Mouse (Mus musculus) ovary, adult 10 weeks (tissue): ENCODE measurements around the gene Ugt1a10. TPM values are rescaled to one million over a fixed set of nuclear protein-coding genes. Genes with fewer than 3 reads are reported as not detected.

Experiments
- polyA plus RNA-seq: library from polyadenylated mRNA; stranded (reverse); fragments of 350-450 nt; fragmentation: Illumina TruSeq; extraction: RNeasy Lipid Tissue Mini Kit (QIAGEN cat#74804); gene quantifications from one replicate; pipeline ENCODE4 v1.2.3, GENCODE M21; 2014

Gene Ugt1a10
- polyA plus RNA-seq: not detected

DNA sequence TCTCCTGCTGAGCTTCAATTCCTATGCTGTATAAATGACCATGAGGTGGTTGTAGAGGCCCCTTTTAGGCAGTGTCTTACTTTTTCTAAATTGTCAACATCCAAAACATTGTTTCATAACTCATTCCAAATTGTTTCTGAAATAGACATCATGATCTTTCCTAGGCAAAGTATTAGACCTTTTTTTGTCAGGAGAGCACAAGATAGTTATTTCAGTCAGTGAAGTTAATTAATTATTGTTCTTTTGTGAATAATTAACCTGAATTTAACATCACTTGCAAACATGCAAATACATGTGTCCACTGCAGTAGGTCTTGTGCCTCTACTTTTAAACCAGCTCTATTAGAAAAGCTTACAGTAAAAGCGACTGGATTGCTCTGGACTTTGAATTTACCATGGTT is at the start of gene Ugt1a10:
Gene Ugt1a10 (plus strand): TSS at position 301 of the 400 bp plus-strand sequence.

GRCm38 (mm10) chr1:88008211-88008697 is 46.9 kb upstream of the Ugt1a10 start, which contains the start of gene Usp40:
TSS of gene Usp40 (minus strand) at chr1:88008551.

DNA sequence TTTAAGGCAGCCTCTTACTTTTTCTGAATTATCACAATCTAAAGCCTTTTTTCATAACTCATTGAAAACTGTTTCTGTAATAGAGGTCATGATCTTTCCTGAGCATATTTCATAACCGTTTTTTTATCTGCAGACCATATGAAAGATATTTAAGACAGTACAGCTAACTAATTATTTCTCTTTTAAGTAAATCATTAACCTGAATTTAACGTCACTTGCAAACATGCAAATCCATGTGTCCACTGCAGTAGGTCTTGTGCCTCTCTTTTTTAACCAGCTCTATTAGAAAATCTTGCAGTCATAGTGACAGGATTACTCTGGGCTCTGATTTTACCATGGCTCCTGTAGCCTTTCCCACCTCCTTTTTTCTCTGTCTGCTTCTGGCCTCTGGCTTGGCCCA is 15.3 kb downstream of the Ugt1a10 start, which contains the start of gene Ugt1a9:
Gene Ugt1a9 (plus strand): TSS at position 306 of the 400 bp plus-strand sequence.

DNA sequence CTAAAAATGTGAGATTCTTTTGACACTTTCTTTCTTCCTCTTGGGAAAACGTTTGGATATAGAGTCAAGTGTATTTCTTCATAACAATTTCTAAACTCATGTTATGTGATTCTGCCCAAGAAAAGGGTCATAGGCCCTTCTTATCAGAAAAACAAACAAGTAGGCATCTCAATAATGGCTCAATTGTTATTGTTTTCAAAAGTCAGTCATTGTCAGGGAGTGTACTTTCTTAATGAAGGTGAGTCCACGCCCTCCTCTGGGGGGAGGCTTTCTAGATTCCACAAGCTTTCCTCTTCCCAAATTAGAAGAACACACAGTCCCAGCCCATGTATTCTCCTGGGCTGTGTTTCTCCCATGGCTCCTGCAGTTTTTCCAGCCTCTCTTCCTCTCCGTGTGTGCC is 32.3 kb downstream of the Ugt1a10 start, which contains the start of gene Ugt1a8:
Gene Ugt1a8 (plus strand): TSS at position 301 of the 400 bp plus-strand sequence.

GRCm38 (mm10) chr1:88094941-88095492 is 39.8 kb downstream of the Ugt1a10 start, which contains the start of gene Ugt1a7c:
TSS of gene Ugt1a7c (plus strand) at chr1:88095062.

GRCm38 (mm10) chr1:88103019-88103418 is 47.8 kb downstream of the Ugt1a10 start, which contains the start of gene Ugt1a6b:
TSS of gene Ugt1a6b (plus strand) at chr1:88103252.

GRCm38 (mm10) chr1:88134457-88135011 is 79.3 kb downstream of the Ugt1a10 start, which contains the start of gene Ugt1a6a:
TSS of gene Ugt1a6a (plus strand) at chr1:88134809.

GRCm38 (mm10) chr1:88165711-88166110 is 110.5 kb downstream of the Ugt1a10 start, which contains the start of gene Ugt1a5:
TSS of gene Ugt1a5 (plus strand) at chr1:88166012.

DNA sequence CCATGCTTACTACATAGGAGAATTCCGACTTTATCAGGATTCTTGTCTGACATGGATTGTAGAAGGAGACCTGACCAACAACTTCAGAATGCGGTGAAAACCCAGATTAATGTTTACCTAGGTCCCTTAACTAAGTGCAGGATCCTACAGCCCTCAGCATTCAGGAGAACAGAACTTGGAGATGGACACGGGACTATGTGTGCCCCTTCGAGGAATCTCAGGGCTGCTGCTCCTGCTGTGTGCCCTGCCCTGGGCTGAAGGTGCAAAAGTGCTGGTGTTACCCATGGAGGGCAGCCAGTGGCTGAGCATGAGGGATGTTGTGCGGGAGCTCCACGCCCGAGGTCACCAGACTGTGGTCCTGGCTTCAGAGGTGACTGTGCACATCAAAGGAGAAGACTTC is 145.3 kb downstream of the Ugt1a10 start, which contains the start of gene Ugt1a2:
Gene Ugt1a2 (plus strand): TSS at position 146 of the 400 bp plus-strand sequence.

DNA sequence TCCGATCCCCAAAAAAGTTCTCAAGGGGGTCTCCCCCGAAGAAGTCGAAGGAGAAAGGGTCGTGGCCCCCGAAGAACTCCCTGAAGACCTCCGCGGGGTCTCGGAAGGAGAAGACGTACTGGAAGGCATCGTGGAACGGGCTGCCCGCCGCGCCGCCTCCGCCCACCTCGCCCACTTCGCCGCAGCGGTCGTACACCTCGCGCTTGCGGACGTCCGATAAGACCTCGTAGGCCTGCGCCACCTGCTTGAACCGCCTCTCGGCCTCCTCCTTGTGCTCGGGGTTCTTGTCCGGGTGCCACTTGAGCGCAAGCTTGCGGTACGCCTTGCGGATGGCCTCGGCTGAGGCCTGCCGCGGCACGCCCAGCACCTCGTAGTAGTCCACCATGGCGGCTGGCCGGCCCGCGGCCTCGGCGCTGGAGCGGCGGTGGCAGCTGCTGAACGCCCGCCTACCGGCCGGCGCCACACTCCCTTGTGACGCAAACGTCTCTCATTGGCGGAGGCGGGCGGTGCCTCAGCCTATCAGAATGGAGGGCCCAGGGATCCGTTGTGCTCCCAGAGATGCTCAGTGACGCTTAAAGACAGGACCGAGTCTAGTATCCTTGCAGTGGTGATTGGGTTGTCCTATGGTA is 150.2 kb downstream of the Ugt1a10 start, which contains the start of gene Dnajb3:
Gene Dnajb3 (minus strand): TSS at position 489 of the 629 bp plus-strand sequence.

GRCm38 (mm10) chr1:88211812-88212211 is 156.6 kb downstream of the Ugt1a10 start, which contains the start of gene Ugt1a1:
TSS of gene Ugt1a1 (plus strand) at chr1:88211959.

DNA sequence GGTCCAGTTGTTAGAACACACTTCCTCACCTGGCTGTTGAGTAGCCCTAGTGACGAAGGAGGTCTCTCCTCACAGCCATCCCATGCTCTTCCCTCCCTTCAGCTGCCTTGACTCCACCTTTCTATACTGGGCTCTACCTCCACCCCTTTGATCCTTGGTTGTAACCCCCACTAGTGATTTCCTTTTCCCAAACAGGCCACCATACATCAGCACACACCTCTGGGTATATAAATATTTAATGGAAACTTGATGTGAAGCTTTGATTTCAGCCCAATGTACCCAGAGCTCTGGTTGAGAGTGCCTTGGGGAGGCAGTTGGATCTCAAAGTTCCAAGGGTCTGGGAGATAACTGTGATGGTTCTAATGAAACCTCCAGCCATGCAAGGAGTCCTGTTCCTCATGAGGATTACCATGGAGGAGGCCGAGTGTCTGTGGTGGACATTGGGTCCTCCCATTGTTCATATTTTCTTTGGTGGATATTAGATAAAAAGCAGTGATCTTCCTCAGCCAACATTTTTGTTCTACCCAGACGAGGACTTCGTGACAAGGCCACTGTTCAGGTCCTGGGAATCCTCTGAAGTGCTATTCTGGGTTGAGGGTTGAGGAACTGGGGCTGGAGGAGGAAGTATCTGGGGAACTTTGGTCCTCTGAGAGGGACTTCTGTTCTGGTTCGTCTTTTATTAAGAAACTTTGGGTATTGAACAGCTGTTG is 171.6 kb downstream of the Ugt1a10 start, which contains the start of gene Mroh2a:
Gene Mroh2a (plus strand): TSS at position 317 of the 710 bp plus-strand sequence.

Other genes with a start within 250 kb of the Ugt1a10 start
- gene Dgkd, start 202.1 kb upstream of the Ugt1a10 start, polyA plus RNA-seq: 50.1 TPM
- 51.1 TPM for gene Usp40, start 46.8 kb upstream of the Ugt1a10 start, polyA plus RNA-seq
- not detected for gene Ugt1a9, start 15.4 kb downstream of the Ugt1a10 start, polyA plus RNA-seq
- gene Ugt1a8, start 32.4 kb downstream of the Ugt1a10 start, polyA plus RNA-seq: not detected
- 24.8 TPM for gene Ugt1a7c, start 39.7 kb downstream of the Ugt1a10 start, polyA plus RNA-seq
- gene Ugt1a6b, start 47.9 kb downstream of the Ugt1a10 start, polyA plus RNA-seq: 1.1 TPM
- 28.6 TPM for gene Ugt1a6a, start 79.4 kb downstream of the Ugt1a10 start, polyA plus RNA-seq
- not detected for gene Ugt1a5, start 110.6 kb downstream of the Ugt1a10 start, polyA plus RNA-seq
- gene Ugt1a2, start 145.2 kb downstream of the Ugt1a10 start, polyA plus RNA-seq: 0.71 TPM
- 3.4 TPM for gene Dnajb3, start 150.4 kb downstream of the Ugt1a10 start, polyA plus RNA-seq
- gene Ugt1a1, start 156.6 kb downstream of the Ugt1a10 start, polyA plus RNA-seq: 10.1 TPM
- 0.31 TPM for gene Mroh2a, start 171.6 kb downstream of the Ugt1a10 start, polyA plus RNA-seq
- gene Hjurp, start 222.2 kb downstream of the Ugt1a10 start, polyA plus RNA-seq: 88.9 TPM
- gene Trpm8, start 222.3 kb downstream of the Ugt1a10 start, polyA plus RNA-seq: not detected